Mouse (Mus musculus): ENCODE measurements around the gene Ugt1a7c. TPM values are rescaled to one million over a fixed set of nuclear protein-coding genes. Genes with fewer than 3 reads are reported as not detected.
"Not testable (repeated sequence)": the region's sequence is repeated elsewhere in the genome, so short reads cannot be mapped to it uniquely, and the experiment has no call there.

Ugt1a7c gene
- polyA plus RNA-seq, 1 experiment from 2014 or later = 46.3 TPM

DNA sequence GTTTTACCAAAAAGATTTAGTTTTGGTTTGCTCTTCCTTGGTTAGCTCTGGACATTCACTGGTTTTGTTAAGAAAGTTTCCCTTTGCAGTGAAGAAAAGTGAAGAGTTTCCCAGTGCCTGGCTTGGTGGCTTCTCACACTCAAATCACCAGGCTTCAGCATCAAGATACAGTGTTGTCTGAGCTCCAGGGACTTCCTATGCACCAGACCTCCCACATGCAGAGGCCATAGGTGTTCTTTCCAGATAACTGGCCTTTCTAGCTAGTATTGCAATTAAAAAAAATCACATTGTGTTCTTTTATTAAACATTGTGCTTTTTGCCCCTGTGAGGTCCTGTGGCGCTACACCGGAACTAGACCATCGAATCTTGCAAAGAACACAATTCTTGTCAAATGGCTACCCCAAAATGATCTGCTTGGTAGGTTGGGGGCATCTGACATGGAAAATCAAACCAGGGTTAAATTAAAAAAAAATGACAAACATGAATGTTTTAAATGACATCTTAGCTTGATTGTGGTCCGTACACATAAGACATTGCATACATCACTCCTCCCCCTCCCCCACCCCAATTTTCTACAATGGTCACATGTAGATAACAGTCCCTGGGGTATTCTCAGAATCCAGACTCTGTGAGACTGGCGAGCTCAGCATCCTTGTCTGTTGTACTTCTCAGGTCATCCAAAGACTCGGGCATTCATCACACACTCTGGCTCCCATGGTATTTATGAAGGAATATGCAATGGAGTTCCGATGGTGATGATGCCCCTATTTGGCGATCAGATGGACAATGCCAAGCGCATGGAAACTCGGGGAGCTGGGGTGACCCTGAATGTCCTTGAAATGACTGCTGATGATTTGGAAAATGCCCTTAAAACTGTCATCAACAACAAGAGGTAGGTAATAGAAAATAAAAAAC lies 120.9 kb downstream of the Ugt1a7c start:
- POLR2A ChIA-PET = no interaction called here
- no peak for TF ChIP-seq CTCF (IDR thresholded peaks at IDR 0.05)
- CTCF ChIA-PET = interaction anchor here (0.9 to 2.3 kb wide), 3 partner anchors 20 to 62 kb away, joined by 3 to 6 read pairs (median 3); partner anchors contain the start of genes Hjurp and Trpm8
- in situ Hi-C loops (cut with MboI; ENCODE audit: low pct_unique_long_range_greater_than_20kb) = no loop called here
- H3K27me3 ChIP-seq = no peaks in the 10 kb centered on the region
- DNase-seq (ENCODE audit: low read depth, low spot score) (no peak), ATAC-seq (no peak)

DNA sequence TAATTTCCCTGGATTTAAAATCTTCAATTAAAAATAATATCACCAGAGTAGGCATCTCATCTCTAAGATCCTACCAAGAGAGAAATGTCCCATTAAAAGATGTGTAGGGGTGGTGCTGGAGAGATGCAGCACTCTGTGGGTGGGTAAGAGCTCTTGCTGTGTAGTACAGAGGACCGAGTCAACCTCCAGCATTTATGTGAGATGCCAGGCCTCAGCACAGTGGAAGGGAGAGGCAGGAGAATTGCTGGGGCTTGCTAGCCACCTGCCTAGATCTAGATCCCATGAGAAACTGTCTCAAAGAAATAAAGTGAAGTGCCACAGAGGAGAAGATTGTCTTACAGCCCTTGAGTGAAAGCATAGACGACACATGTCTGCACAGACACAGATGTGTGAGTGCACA lies 121.7 kb downstream of the Ugt1a7c start:
- POLR2A ChIA-PET = no interaction called here
- H3K27me3 ChIP-seq = no peaks in the 10 kb centered on the region
- no peak for DNase-seq (ENCODE audit: low read depth, low spot score)
- CTCF ChIA-PET = interaction anchor here (2.4 kb wide), 1 partner anchor 8 kb away, joined by 5 read pairs; no protein-coding TSS in a partner anchor
- no peak for TF ChIP-seq CTCF (IDR thresholded peaks at IDR 0.05)
- in situ Hi-C loops (cut with MboI; ENCODE audit: low pct_unique_long_range_greater_than_20kb) = no loop called here
- no peak for ATAC-seq

DNA sequence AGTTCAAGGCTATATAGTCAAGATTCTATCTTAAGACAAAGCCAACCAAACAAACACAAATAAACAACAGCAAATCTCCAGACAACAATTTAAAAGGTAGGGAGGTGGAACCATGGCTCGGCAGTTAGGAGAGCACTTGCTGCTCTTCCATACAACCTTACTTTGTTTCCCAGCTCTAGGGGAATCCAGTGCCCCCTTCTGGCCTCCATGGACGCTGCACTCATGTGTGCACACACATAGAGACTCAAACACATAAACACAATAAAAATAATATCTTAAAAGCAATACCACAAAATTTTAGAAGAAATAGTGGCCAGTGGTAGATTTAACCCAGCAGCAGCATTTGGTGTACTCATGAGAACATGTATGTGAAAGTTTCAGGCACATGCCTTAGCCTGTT lies 122.3 kb downstream of the Ugt1a7c start:
- ChIA-PET CTCF (interaction anchor here (2.4 kb wide), 1 partner anchor 9 kb away, joined by 5 read pairs; no protein-coding TSS in a partner anchor), POLR2A (interaction anchor here (0.8 kb wide), 1 partner anchor 27 kb away, joined by 3 read pairs; no protein-coding TSS in a partner anchor)
- ATAC-seq = no peak
- in situ Hi-C loops (cut with MboI; ENCODE audit: low pct_unique_long_range_greater_than_20kb) = no loop called here
- no peak for DNase-seq (ENCODE audit: low read depth, low spot score)
- H3K27me3 ChIP-seq = no peaks in the 10 kb centered on the region
- peak; percentile 49 for TF ChIP-seq CTCF (IDR thresholded peaks at IDR 0.05)

DNA sequence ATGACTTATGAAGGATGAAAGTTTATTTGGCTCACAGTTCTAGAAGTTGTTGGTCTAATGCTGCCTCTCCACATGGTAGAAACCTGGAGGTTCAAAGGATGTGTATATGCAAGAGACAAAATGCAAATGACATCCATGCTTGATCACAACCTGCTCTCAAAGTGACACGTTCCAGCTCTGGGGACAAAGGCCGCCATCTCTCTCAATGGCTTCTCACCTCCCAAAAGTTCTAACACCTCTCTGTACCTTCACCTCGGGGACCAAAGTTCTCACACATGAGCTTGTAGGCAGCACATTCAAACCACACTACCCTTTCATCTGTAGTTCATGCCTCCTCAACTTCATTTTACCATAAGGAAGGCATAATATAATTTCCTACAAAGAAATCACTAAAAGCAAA lies 122.7 kb downstream of the Ugt1a7c start:
- DNase-seq (ENCODE audit: low read depth, low spot score) (no peak), ATAC-seq (no peak)
- no peak for TF ChIP-seq CTCF (IDR thresholded peaks at IDR 0.05)
- ChIA-PET CTCF (interaction anchor here (2.4 kb wide), 1 partner anchor 9 kb away, joined by 5 read pairs; no protein-coding TSS in a partner anchor), POLR2A (interaction anchor here (0.8 kb wide), 1 partner anchor 27 kb away, joined by 3 read pairs; no protein-coding TSS in a partner anchor)
- no peaks in the 10 kb centered on the region for H3K27me3 ChIP-seq
- in situ Hi-C loops (cut with MboI; ENCODE audit: low pct_unique_long_range_greater_than_20kb) = no loop called here

DNA sequence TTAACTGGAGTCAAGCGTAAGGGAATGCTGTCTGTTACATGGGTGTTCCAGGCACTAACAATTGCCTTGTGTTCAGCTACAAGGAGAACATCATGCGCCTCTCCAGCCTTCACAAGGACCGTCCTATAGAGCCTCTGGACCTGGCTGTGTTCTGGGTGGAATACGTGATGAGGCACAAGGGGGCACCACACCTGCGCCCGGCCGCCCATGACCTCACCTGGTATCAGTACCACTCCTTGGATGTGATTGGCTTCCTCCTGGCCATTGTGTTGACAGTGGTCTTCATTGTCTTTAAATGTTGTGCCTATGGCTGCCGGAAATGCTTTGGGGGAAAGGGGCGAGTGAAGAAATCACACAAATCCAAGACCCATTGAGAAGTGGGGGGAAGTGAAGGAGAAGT lies 123.2 kb downstream of the Ugt1a7c start:
- ChIA-PET CTCF (interaction anchor here (1.5 to 2.4 kb wide), 2 partner anchors 9 to 15 kb away, joined by 3 to 5 read pairs; no protein-coding TSS in a partner anchor), POLR2A (no interaction called here)
- no peak for DNase-seq (ENCODE audit: low read depth, low spot score)
- no peak for ATAC-seq
- in situ Hi-C loops (cut with MboI; ENCODE audit: low pct_unique_long_range_greater_than_20kb) = no loop called here
- H3K27me3 ChIP-seq = no peaks in the 10 kb centered on the region
- no peak for TF ChIP-seq CTCF (IDR thresholded peaks at IDR 0.05)

DNA sequence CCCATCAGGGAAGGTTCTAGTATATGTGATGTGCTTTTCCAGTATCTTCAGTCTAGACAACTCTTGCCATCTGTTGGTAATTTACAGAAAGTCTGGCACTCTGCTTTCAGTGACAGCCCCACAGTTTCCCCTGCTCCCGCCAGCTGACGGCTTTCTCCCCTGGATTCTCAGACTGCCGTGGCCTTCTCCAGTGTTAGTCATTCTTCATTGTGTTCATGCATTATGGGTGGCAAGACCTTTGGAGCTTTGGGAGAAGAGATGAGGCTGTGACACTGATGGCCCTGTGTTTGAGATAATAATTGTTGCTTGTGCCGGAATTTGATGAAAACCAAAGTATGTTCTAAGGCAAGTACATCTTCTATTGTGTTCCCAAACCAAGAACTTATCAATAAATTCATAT lies 123.7 kb downstream of the Ugt1a7c start:
- POLR2A ChIA-PET = no interaction called here
- in situ Hi-C loops (cut with MboI; ENCODE audit: low pct_unique_long_range_greater_than_20kb) = no loop called here
- DNase-seq (ENCODE audit: low read depth, low spot score) (no peak), ATAC-seq (no peak)
- H3K27me3 ChIP-seq = no peaks in the 10 kb centered on the region
- CTCF ChIA-PET = interaction anchor here (1.5 to 2.4 kb wide), 3 partner anchors 10 to 18 kb away, joined by 3 to 5 read pairs (median 3); no protein-coding TSS in a partner anchor
- TF ChIP-seq CTCF (IDR thresholded peaks at IDR 0.05) = no peak

DNA sequence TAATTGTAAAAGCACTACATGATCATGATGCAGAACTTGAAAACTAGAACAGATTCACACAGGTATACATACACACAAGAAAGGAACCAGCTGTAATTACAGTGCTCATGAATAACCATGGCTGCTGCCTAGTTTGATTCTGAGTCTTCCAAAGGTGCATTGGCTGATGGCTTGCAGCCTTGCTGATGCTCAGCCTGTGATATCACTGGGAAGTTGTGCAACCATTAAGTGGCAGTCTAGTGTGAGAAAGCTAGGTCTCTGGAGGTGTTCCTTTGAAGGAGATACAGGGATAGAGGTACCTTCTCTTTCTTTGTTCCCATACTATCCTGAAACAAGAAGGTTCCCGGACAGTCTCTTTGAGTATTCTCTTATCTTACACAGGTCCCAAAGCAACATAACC lies 124.2 kb downstream of the Ugt1a7c start:
- no peak for DNase-seq (ENCODE audit: low read depth, low spot score)
- in situ Hi-C loops (cut with MboI; ENCODE audit: low pct_unique_long_range_greater_than_20kb) = no loop called here
- H3K27me3 ChIP-seq = no peaks in the 10 kb centered on the region
- ChIA-PET POLR2A (interaction anchor here (0.9 kb wide), 1 partner anchor 15 kb away, joined by 3 read pairs; no protein-coding TSS in a partner anchor), CTCF (interaction anchor here (1.5 to 2.4 kb wide), 3 partner anchors 10 to 17 kb away, joined by 3 to 5 read pairs (median 3); no protein-coding TSS in a partner anchor)
- no peak for TF ChIP-seq CTCF (IDR thresholded peaks at IDR 0.05)
- ATAC-seq = no peak

DNA sequence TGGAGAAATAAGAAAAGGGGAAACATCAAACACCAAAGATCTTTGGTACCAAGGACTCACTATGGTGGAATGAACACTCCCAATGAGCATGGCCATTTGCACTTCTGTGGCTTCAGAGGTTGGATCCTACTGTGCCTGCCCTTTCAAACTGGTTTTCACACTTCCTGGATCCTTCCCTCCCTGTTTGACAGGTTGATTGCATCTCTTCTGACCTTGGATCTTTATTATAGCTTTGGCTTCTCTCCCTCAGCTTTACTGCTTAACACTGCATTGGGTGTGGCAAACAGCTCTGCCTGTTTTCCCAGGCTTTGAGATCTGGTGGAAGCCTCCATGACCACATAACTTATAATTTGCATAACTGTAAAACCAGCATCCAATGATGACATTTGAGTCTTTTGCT lies 125.5 kb downstream of the Ugt1a7c start:
- no peak for DNase-seq (ENCODE audit: low read depth, low spot score)
- ChIA-PET CTCF (interaction anchor here (2.2 kb wide), 1 partner anchor 57 kb away, joined by 8 read pairs; the partner anchor contains the start of genes Hjurp and Trpm8), POLR2A (no interaction called here)
- ATAC-seq = no peak
- no peaks in the 10 kb centered on the region for H3K27me3 ChIP-seq
- TF ChIP-seq CTCF (IDR thresholded peaks at IDR 0.05) = no peak
- in situ Hi-C loops (cut with MboI; ENCODE audit: low pct_unique_long_range_greater_than_20kb) = no loop called here

DNA sequence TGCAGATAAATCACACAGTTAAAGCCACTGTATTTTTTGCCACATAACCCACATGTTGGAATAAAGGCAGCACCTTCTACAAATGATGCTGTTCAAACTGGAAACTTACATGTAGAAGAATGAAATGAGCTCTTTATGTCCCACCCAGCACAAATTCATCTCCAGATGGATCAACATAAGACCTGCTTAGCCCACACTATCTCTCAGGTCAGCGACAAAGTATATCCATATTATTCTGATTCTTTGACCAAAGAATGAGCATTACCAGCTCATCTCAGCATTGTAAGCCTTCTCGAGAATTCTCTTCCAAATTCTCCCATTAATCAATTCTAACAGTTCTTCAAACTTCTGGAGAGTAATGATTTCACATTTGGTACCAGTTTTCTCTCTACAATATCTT lies 127.4 kb downstream of the Ugt1a7c start:
- no peaks in the 10 kb centered on the region for H3K27me3 ChIP-seq
- no peak for TF ChIP-seq CTCF (IDR thresholded peaks at IDR 0.05)
- CTCF ChIA-PET = interaction anchor here (1.0 to 2.2 kb wide), 7 partner anchors 9 to 55 kb away, joined by 3 to 10 read pairs (median 3); partner anchors contain the start of genes Hjurp and Trpm8
- ATAC-seq = no peak
- in situ Hi-C loops (cut with MboI; ENCODE audit: low pct_unique_long_range_greater_than_20kb) = no loop called here
- DNase-seq (ENCODE audit: low read depth, low spot score) = no peak
- POLR2A ChIA-PET = interaction anchor here (1.6 kb wide), 1 partner anchor 13 kb away, joined by 4 read pairs; no protein-coding TSS in a partner anchor

DNA sequence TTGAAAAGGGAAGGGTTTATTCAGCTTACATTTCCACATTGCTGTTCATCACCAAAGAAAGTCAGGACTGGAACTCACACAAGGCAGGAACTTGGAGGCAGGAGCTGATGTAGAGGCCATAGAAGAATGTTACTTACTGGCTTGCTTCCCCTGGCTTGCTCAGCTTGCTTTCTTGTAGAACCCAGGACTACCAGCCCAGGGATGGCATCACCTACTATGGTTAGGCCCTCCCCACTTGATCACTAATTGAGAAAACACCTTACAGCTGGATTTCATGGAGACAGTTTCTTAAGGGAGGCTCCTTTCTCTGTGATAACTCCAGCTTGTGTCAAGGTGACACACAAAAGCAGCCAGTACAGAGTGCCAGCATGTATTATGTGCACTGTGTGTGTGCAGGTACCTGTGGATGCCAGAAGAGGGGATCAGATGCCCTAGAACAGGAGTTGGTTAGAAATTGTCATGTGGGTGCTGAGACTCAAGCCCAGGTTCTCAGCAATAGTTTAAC lies 128.2 kb downstream of the Ugt1a7c start:
- in situ Hi-C loops (cut with MboI; ENCODE audit: low pct_unique_long_range_greater_than_20kb); ATAC-seq; H3K27me3 ChIP-seq; DNase-seq (ENCODE audit: low read depth, low spot score): not testable (repeated sequence)
- POLR2A ChIA-PET = interaction anchor here (1.6 kb wide), 1 partner anchor 14 kb away, joined by 4 read pairs; no protein-coding TSS in a partner anchor
- CTCF ChIA-PET = interaction anchor here (1.0 to 2.0 kb wide), 6 partner anchors 8 to 28 kb away, joined by 3 to 10 read pairs (median 3); no protein-coding TSS in a partner anchor
